ENCODE assay signal across 23 mouse cellular contexts in the genomic region with DNA sequence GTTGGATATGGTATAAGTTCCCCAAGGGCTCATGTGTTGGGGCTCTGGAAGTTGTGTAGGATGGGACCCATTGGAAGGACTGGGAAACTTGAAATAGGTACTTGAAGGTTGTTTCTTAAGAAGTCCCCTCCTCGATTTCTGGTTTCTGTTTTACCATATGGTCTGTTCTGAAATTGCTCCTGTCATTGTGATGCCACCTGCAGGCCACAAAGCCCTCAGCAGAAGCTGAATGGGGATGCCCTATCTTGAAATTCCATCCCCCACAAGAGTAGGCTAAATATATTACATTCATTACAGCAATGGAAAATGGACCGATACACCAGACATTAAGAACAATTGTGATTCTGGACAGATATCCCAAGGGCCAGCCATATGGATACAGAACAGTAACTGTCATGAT.
"Had no signal": no experiment of that assay in that cellular context is flagged by ENCODE, and none has a peak within 500 bp of the region (broad histone marks: within the 10 kb centered on the region; RNA-seq: fewer than 3 reads in every experiment).

No protein-coding gene starts in this region.

- H3K4me2 ChIP-seq: heart, embryonic 11.5 days; heart, embryonic 13.5 days; heart, embryonic 15.5 days; hindbrain, embryonic 12.5 days; hindbrain, embryonic 14.5 days; intestine, embryonic 15.5 days; limb, embryonic 13.5 days; limb, embryonic 15.5 days; liver, embryonic 12.5 days had no signal

- H3K4me1 ChIP-seq: heart, embryonic 13.5 days; heart, embryonic 15.5 days; hindbrain, embryonic 10.5 days; hindbrain, embryonic 12.5 days; intestine, embryonic 15.5 days; limb, embryonic 13.5 days; limb, embryonic 15.5 days; liver, embryonic 12.5 days had no signal

- H3K27me3 ChIP-seq: heart, embryonic 13.5 days; heart, embryonic 15.5 days; hindbrain, embryonic 12.5 days; intestine, embryonic 15.5 days; limb, embryonic 13.5 days; limb, embryonic 15.5 days; liver, embryonic 12.5 days had no signal

- H3K9me3 ChIP-seq: heart, embryonic 13.5 days; heart, embryonic 15.5 days; hindbrain, embryonic 10.5 days; hindbrain, embryonic 12.5 days; intestine, embryonic 15.5 days; limb, embryonic 13.5 days; limb, embryonic 15.5 days had no signal

- DNase-seq: gastrocnemius, postnatal 25 days; heart, postnatal 10 days; heart, postnatal 4 days; kidney, adult 18-20 months; kidney, adult 8-10 months; kidney, postnatal 10 days; kidney, postnatal 25 days; left cerebral cortex, postnatal 4 days; lung, adult 18-20 months had no signal

- ATAC-seq: hindbrain, embryonic 16.5 days; inflammation-experienced regulatory T-cells, adult 6 months; intestine, embryonic 15.5 days; intestine, postnatal 0 days; liver, embryonic 12.5 days had no signal

- H3K9ac ChIP-seq: heart, embryonic 13.5 days; heart, embryonic 15.5 days; hindbrain, embryonic 12.5 days; hindbrain, embryonic 14.5 days; intestine, embryonic 15.5 days; limb, embryonic 13.5 days; limb, embryonic 15.5 days; liver, embryonic 12.5 days; liver, embryonic 14.5 days had no signal

- H3K27ac ChIP-seq: heart, embryonic 13.5 days; heart, embryonic 15.5 days; hindbrain, embryonic 10.5 days; hindbrain, embryonic 12.5 days; hindbrain, embryonic 14.5 days; intestine, embryonic 15.5 days; limb, embryonic 13.5 days; limb, embryonic 15.5 days; liver, embryonic 12.5 days; liver, embryonic 14.5 days had no signal

- H3K4me3 ChIP-seq: heart, embryonic 13.5 days; heart, embryonic 15.5 days; hindbrain, embryonic 10.5 days; hindbrain, embryonic 12.5 days; intestine, embryonic 15.5 days; limb, embryonic 13.5 days; limb, embryonic 15.5 days; liver, embryonic 12.5 days had no signal

- H3K36me3 ChIP-seq: heart, embryonic 13.5 days; heart, embryonic 15.5 days; hindbrain, embryonic 10.5 days; hindbrain, embryonic 12.5 days; intestine, embryonic 15.5 days; limb, embryonic 13.5 days; limb, embryonic 15.5 days; liver, embryonic 12.5 days had no signal
